Mouse (Mus musculus): ENCODE results near the gene Gm20906.
"Not testable (repeated sequence)": the region's sequence is repeated elsewhere in the genome, so short reads cannot be mapped to it uniquely, and the experiment has no call there.

Gene Gm20906

GRCm38 (mm10) chrY:87550666-87551065 is at the start of gene Gm20906:
Gene Gm20906, plus strand, starts transcription at chrY:87550966.
- DNase-seq (ENCODE audit: low spot score), result not testable (repeated sequence)

Data from testis, postnatal 10 days (tissue).